Mouse (Mus musculus): ENCODE data around the gene Gal3st2. TPM values are rescaled to one million over a fixed set of nuclear protein-coding genes. Genes with fewer than 3 reads are reported as not detected.
"Not testable (repeated sequence)": the region's sequence is repeated elsewhere in the genome, so short reads cannot be mapped to it uniquely, and the experiment has no call there.

The Gal3st2 gene
- total RNA-seq, 2 experiments from 2014 or later, result 0.17 TPM; not detected in 1

DNA sequence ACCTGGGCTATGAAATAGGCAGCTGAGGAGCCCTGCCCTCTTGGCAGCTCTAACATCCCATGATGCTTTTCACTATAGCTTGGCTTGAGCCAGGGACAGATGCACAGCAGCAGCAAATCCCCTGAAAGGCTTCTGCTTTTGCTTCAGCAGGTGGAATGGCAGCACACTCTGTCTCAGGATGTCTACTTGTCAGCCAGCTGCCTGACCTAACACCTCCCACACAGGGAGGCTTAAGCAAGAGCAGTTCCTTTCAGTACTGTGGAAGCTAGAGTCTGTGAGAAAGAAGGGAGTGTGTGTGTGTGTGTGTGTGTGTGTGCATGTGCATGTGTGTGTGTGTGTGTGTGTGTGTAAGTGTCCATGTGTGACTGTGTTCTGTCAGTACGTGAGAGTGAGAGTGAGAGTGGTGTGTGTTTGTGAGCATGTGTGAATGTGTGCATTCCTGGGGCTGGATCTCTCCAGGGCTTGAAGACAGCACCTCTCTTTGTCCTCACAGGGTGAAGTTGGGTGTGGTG is 10.5 kb downstream of the Gal3st2 start:
- DNase-seq, result not testable (repeated sequence)

- not testable (repeated sequence) for DNase-seq
Measured at GRCm38 (mm10) chr1:93874405-93874804, 13.3 kb downstream of the Gal3st2 start.

- DNase-seq, result not testable (repeated sequence)
Measured at GRCm38 (mm10) chr1:93881778-93882177, 20.7 kb downstream of the Gal3st2 start.

DNA sequence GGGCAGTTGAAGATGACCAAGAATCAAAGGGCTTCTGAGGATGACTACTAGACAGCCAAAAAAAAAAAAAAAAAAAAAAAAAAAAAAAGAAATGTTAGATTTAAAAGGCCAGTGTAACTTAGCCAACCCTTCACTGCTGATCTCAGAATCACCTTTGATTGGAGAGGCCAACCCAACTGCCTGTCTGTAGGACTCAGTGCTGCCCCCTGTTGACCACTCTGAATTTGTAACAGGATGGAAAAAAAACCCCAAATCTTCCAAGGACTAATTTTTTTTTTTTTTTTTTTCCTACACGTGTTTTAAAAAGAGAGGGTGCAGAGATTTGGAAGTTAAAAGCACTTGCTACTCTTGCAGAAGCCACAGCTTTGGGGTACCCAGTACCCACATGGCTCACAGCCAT is 29.8 kb downstream of the Gal3st2 start:
- not testable (repeated sequence) for DNase-seq

DNA sequence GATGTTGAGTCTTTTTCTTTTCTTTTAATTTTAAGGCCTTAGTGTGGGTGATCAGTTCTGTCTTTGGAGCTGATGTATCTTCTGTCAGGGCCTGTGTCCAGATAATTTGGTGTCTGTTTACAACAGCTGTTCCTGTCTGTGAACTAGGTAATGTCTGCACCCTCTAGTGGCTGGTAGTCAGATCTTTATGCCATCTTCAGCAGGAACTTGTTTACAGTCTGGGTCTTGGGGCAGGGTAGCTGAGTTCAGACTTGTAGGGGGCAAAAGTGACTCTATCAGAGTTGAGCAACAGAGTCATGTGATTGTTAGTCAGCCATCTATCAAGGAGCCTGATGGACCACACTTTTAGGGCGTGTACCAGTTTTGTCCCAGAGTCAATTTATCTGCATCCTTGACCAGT is 36.3 kb downstream of the Gal3st2 start:
- DNase-seq, result not testable (repeated sequence)

- not testable (repeated sequence) for DNase-seq
Measured at GRCm38 (mm10) chr1:93901291-93901690, 40.2 kb downstream of the Gal3st2 start.

- not testable (repeated sequence) for DNase-seq
Measured at GRCm38 (mm10) chr1:93906690-93907089, 45.6 kb downstream of the Gal3st2 start.

DNA sequence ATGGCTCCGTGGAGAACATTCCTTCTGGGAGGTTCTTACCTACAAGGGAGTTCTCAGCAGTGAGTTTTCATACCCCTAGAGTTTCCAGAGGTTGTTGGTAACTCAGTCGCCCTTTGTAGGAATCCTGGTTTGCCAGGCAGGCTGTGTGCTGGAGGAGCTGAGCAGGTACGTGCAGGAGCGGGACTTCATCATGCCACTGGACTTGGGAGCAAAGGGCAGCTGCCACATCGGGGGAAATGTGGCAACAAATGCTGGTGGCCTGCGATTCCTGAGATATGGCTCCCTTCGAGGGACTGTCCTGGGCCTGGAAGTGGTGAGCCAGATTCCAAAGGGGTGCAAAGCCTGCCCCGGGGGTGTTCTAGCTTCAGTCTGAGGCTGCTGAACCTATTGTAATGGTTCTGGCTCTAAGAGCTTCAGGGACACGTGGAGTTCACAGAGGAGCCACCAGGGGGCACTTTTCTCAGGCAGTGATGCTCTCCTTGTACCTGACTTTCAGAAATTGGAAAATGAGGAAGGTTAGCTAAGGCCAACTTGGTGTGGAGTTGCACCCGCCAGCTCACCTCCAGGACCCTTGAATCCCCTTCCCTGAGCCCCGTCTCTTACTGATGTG is 48.0 kb downstream of the Gal3st2 start:
- DNase-seq, result not testable (repeated sequence)

DNA sequence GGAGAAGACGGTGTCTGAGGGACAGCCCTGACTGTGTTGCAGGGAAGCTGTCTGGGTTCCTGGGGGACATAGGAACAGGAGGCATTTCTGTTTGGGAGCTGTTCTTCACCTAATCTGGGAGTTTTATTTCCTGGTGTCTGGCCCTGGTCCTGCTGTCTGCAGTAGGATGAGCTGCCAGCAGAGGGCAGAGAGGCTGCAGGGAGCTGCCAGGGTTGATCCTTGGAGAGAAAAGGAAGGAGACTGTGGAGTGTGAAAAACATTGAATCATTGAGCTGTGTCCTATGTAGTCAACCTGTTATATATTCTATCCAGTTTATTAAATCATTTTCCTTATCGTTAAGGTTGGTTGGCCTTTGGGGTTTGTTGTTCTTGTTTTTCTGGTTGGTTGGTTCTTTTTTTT is 50.8 kb downstream of the Gal3st2 start:
- not testable (repeated sequence) for DNase-seq

- DNase-seq, result not testable (repeated sequence)
Measured at GRCm38 (mm10) chr1:93917160-93917559, 56.1 kb downstream of the Gal3st2 start.

- DNase-seq, result not testable (repeated sequence)
Measured at GRCm38 (mm10) chr1:93918011-93918410, 56.9 kb downstream of the Gal3st2 start, which contains the start of gene Gal3st2b. TSS of gene Gal3st2b (plus strand) at chr1:93918311.

- DNase-seq, result not testable (repeated sequence)
Measured at GRCm38 (mm10) chr1:93918775-93919174, 57.7 kb downstream of the Gal3st2 start.

DNA sequence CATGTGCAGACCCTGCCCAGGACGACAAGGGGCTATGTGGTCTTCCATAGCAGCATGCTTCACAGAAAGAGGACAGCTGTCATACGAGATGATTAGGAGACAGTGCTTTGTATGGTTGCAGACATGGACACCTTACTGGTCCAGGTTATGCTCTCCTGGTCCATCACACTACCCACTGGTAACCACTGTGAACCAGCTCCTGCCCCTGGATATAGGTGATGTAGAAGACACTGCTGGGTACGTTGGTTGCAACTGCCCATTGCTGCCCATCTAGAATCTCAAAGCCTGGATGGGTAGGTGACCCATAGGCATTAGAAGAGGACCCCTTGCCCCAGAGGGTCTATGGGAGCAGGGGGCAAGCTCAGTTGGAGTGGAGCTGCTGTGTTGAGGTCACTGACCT is 58.2 kb downstream of the Gal3st2 start:
- DNase-seq, result not testable (repeated sequence)

- not testable (repeated sequence) for DNase-seq
Measured at GRCm38 (mm10) chr1:93922609-93923008, 61.5 kb downstream of the Gal3st2 start.

DNA sequence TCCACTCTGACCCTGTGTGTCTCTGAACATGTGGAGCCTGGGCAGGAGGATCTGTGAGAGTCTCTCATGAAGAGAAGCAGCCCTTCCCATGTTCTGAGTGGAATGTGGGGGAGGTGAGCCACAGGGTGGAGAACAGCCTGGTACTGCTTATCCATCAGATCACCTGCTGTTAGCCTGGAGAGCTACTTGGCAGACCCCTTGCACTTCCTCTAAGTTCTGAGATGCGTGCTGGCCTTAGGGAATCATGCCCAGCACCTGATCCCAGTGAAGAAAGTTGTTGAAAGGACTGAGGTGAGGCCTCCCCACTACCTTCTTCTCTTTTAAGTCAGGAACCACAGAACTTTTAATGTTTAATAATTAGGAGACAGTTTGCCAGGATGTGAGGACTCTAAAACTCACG is 62.0 kb downstream of the Gal3st2 start:
- not testable (repeated sequence) for DNase-seq

Other genes with a start within 250 kb of the Gal3st2 start
- 100 to 1,000 TPM; 120 to 133 TPM for gene Stk25, start 202.6 kb upstream of the Gal3st2 start, total RNA-seq (2021)
- gene Bok, start 175.6 kb upstream of the Gal3st2 start, total RNA-seq (2021), result 10 to 100 TPM; 16.6 to 16.9 TPM
- 10 to 100 TPM; 48.0 to 51.4 TPM for gene Atg4b, start 109.8 kb upstream of the Gal3st2 start, total RNA-seq (2021)
- 10 to 100 TPM; 68.7 to 72.6 TPM for gene Thap4, start 106.4 kb upstream of the Gal3st2 start, total RNA-seq (2021)
- 10 to 100 TPM; 78.1 to 79.7 TPM for gene Dtymk, start 59.4 kb upstream of the Gal3st2 start, total RNA-seq (2021)
- gene Ing5, start 57.3 kb upstream of the Gal3st2 start, total RNA-seq (2021), result 10 to 100 TPM; 11.9 to 13.1 TPM
- gene D2hgdh, start 36.4 kb upstream of the Gal3st2 start, total RNA-seq (2021), result 10 to 100 TPM; 21.0 to 25.1 TPM
- gene Gal3st2b, start 57.0 kb downstream of the Gal3st2 start, total RNA-seq (2021), result under 1 TPM; 0.34 to 0.45 TPM
- gene Gal3st2c, start 129.2 kb downstream of the Gal3st2 start, total RNA-seq (2021), result under 1 TPM; 0.38 to 0.45 TPM
- gene Neu4, start 159.1 kb downstream of the Gal3st2 start, total RNA-seq (2021), result not detected
- gene Pdcd1, start 191.2 kb downstream of the Gal3st2 start, total RNA-seq (2021), result not detected

Data from heart, postnatal 4 days (tissue).